Mouse (Mus musculus) intestine, postnatal 0 days (tissue): ENCODE results near the gene Tango6. TPM values are rescaled to one million over a fixed set of nuclear protein-coding genes. Genes with fewer than 3 reads are reported as not detected.
A peak's percentile ranks its signal among the peaks of the same experiment; 100 is the strongest.

Experiments used
- ATAC-seq: fragments of 200-750 bp; cut with Nextera tagmentation; 2 replicates; pipeline ENCODE4 v1.8.0; 2017; ENCODE audit warnings: mild to moderate bottlenecking, moderate TSS enrichment, moderate library complexity
- H3K27ac ChIP-seq: fragments of 300-500 bp; sonication (generic); 2 replicates; pipeline ENCODE4 v1.5.1; 2014; ENCODE audit warnings: mild to moderate bottlenecking, low read depth, low read length, moderate library complexity
- H3K27me3 ChIP-seq: fragments of 300-500 bp; sonication (generic); replicated peaks from 2 replicates; pipeline ENCODE4 v1.6.1; 2014; ENCODE audit warnings: low read length, mixed read lengths; ENCODE audit not compliant: control insufficient read depth, insufficient read depth
- H3K36me3 ChIP-seq: fragments of 300-500 bp; sonication (generic); 2 replicates; pipeline ENCODE4 v1.6.1; 2014; ENCODE audit warnings: mild to moderate bottlenecking, moderate library complexity; ENCODE audit not compliant: control insufficient read depth, insufficient read depth
- H3K4me1 ChIP-seq: fragments of 300-500 bp; sonication (generic); replicated peaks from 2 replicates; pipeline ENCODE4 v1.6.1; 2014; ENCODE audit warnings: antibody characterized with exemption, low read length, mixed read lengths; ENCODE audit not compliant: control insufficient read depth, insufficient read depth
- H3K4me2 ChIP-seq: fragments of 300-500 bp; sonication (generic); replicated peaks from 2 replicates; pipeline ENCODE4 v1.6.1; 2014; ENCODE audit warnings: low read depth, mild to moderate bottlenecking, moderate library complexity
- H3K4me3 ChIP-seq: fragments of 300-500 bp; sonication (generic); 2 replicates; pipeline ENCODE4 v1.5.1; 2014; ENCODE audit warnings: low read depth, low read length
- H3K9ac ChIP-seq: fragments of 300-500 bp; sonication (generic); 2 replicates; pipeline ENCODE4 v1.6.1; 2014; ENCODE audit warnings: mild to moderate bottlenecking, low read depth, low read length
- H3K9me3 ChIP-seq: fragments of 300-500 bp; sonication (generic); 2 replicates; pipeline ENCODE4 v1.6.1; 2016; ENCODE audit warnings: mixed run types; ENCODE audit not compliant: control insufficient read depth
- CTCF ChIP-seq: sonication (generic); IDR thresholded peaks from 2 replicates; pipeline ENCODE4 v1.5.1; 2016; ENCODE audit warnings: low read depth, mild to moderate bottlenecking, control low read depth, antibody characterized with exemption, moderate library complexity
- WGBS: fragments of 180-500 bp; shearing (Covaris S2); extraction: QIAGEN DNeasy Blood & Tissue Kit; methylation state at CpG from one replicate; pipeline ENCODE4 v1.1.7; 2014; 5-methylcytosine and 5-hydroxymethylcytosine counted together
- polyA plus RNA-seq: library from polyadenylated mRNA; unstranded; fragments of >200 nt; fragmentation: Nextera tagmentation; extraction: Ambion mirVana; gene quantifications from 2 replicates; pipeline ENCODE4 v1.2.1, GENCODE M21; 2015

The Tango6 gene
- polyA plus RNA-seq, 1 experiment from 2014 or later, result 1.7 TPM

- Histone ChIP-seq H3K27me3 (peaks cover 18% of the 10 kb centered on the region), H3K4me3 (peak within 1 kb of the TSS; percentile 58), H3K36me3 (peaks cover 12% of the 10 kb centered on the region; the same call in 1 of the 2 replicates), H3K27ac (no peak within 1 kb of the TSS), H3K9me3 (no peaks in the 10 kb centered on the region), H3K4me2 (peak within 1 kb of the TSS; percentile 98), H3K9ac (peak within 1 kb of the TSS; percentile 38), H3K4me1 (peaks cover 9% of the 10 kb centered on the region; the same call in 1 of the 2 replicates)
- 3% methylated on average over 18 of the region's 18 CpGs for WGBS
- no peak for ATAC-seq
- TF ChIP-seq CTCF, result no peak
Observed at GRCm38 (mm10) chr8:106870051-106870450, 187.2 kb downstream of the Tango6 start, which contains the start of gene Has3. TSS of gene Has3 (plus strand) at chr8:106870242.

- Histone ChIP-seq H3K4me1 (peaks cover 9% of the 10 kb centered on the region; the same call in 1 of the 2 replicates), H3K9ac (peak overlapping the region; percentile 38), H3K4me3 (peak overlapping the region; percentile 58), H3K27me3 (peaks cover 18% of the 10 kb centered on the region), H3K9me3 (no peaks in the 10 kb centered on the region), H3K36me3 (peaks cover 12% of the 10 kb centered on the region; the same call in 1 of the 2 replicates), H3K27ac (no peak overlapping the region), H3K4me2 (peak overlapping the region; percentile 98)
- WGBS, result under 1% methylated on average over 62 of the region's 63 CpGs
- TF ChIP-seq CTCF, result peak; percentile 54
- peak; percentile 26; the same call in 1 of the 2 replicates for ATAC-seq
Observed at GRCm38 (mm10) chr8:106870537-106871327, 187.9 kb downstream of the Tango6 start.

DNA sequence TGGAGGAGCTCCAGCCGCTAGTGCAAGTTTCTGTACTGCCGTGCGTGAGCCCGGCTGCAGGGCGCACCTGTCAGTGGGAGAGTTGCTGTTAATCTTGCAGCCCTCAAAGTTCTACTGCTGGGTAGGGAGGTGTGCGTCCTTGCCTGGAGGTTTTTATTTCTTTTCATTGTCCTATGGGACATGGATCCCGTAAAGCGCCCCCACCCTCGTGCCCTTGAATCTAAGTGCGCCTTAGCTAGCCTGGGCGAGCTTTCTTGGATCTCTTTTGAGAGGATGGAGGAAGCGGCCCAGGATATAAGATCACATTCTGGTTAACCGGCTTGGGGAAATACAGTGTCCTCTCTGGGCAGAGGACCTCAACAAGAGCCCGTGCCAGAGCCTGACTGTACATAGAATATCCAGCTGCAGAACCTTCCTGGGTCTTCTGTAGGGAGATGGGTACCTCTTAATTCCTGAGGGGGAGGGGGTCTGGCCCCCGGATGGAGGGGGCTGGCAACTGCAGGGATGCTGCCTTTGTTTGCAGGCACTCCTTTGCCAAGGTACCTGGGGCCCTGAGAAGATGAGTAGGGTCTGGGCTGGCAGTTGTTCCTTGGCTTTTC, 188.6 kb downstream of the Tango6 start:
- Histone ChIP-seq H3K9me3 (no peaks in the 10 kb centered on the region), H3K27ac (no peak overlapping the region), H3K9ac (peak overlapping the region; percentile 38; the same call in 1 of the 2 replicates), H3K4me3 (peak overlapping the region; percentile 58), H3K36me3 (peaks cover 16% of the 10 kb centered on the region; the same call in 1 of the 2 replicates), H3K27me3 (peaks cover 18% of the 10 kb centered on the region), H3K4me2 (peak overlapping the region; percentile 98), H3K4me1 (peaks cover 9% of the 10 kb centered on the region; the same call in 1 of the 2 replicates)
- no peak for ATAC-seq
- no peak for TF ChIP-seq CTCF
- WGBS, result under 1% methylated on average over 15 of the region's 15 CpGs

DNA sequence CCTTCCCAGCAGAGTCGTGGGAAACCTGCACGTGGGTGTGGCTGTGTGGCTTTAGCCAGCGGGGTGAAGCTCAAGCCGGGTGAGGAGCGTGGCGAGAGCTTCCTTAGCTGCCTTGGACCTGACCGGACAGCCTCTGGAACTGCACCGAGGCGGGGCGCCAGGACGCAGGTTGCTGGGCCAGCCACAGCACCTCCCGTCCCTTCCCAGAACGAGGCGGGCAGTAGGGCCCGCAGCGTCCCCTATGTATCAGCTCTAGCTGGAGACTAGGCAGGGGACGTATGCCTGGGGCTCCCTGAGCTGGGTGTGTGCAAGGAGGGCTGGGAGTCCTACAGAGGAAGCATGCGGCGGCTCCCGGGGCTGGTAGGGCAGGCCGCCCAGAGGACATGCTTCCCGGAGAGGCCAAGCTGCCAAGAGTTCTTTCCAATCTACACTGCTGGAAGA, 189.1 kb downstream of the Tango6 start:
- Histone ChIP-seq H3K27me3 (peaks cover 18% of the 10 kb centered on the region), H3K36me3 (peaks cover 20% of the 10 kb centered on the region; the same call in 1 of the 2 replicates), H3K4me1 (peaks cover 9% of the 10 kb centered on the region; the same call in 1 of the 2 replicates), H3K9me3 (no peaks in the 10 kb centered on the region), H3K9ac (no peak overlapping the region), H3K4me3 (peak overlapping the region; percentile 58), H3K27ac (no peak overlapping the region), H3K4me2 (peak overlapping the region; percentile 98)
- peak; percentile 57 for TF ChIP-seq CTCF
- WGBS, result 1% methylated on average over 22 of the region's 22 CpGs
- peak; percentile 34 for ATAC-seq

GRCm38 (mm10) chr8:106872454-106873034, 189.7 kb downstream of the Tango6 start:
- Histone ChIP-seq H3K36me3 (peaks cover 20% of the 10 kb centered on the region; the same call in 1 of the 2 replicates), H3K27ac (no peak overlapping the region), H3K4me2 (peak overlapping the region; percentile 98), H3K4me1 (peaks cover 9% of the 10 kb centered on the region; the same call in 1 of the 2 replicates), H3K27me3 (peaks cover 18% of the 10 kb centered on the region), H3K4me3 (peak overlapping the region; percentile 58), H3K9ac (no peak overlapping the region), H3K9me3 (no peaks in the 10 kb centered on the region)
- no peak for ATAC-seq
- TF ChIP-seq CTCF, result no peak
- WGBS, result 25% methylated on average over 8 of the region's 8 CpGs
